Mouse (Mus musculus) heart, adult 2 months (tissue): ENCODE data around the gene Mrps35. TPM values are rescaled to one million over a fixed set of nuclear protein-coding genes. Genes with fewer than 3 reads are reported as not detected.

ENCODE experiments used
- DNase-seq, 2 experiments: peaks; one replicate each; pipeline ENCODE4 v3.0.0; 2021
- H3K27ac ChIP-seq: fragments of 200-600 bp; 2 replicates; pipeline ENCODE4 v1.8.1; 2022
- H3K27me3 ChIP-seq: fragments of 200-500 bp; 2 replicates; pipeline ENCODE4 v1.6.1; 2012; ENCODE audit warnings: mild to moderate bottlenecking, low read length, inconsistent platforms, mixed read lengths; ENCODE audit not compliant: control insufficient read depth, insufficient read depth
- H3K36me3 ChIP-seq: fragments of 200-500 bp; 2 replicates; pipeline ENCODE4 v1.6.1; 2012; ENCODE audit warnings: low read length, inconsistent platforms; ENCODE audit not compliant: control insufficient read depth, insufficient read depth
- H3K4me1 ChIP-seq: fragments of 200-500 bp; 2 replicates; pipeline ENCODE4 v1.6.1; 2011; ENCODE audit warnings: low read length; ENCODE audit not compliant: control insufficient read depth, insufficient read depth
- H3K4me3 ChIP-seq: fragments of 200-600 bp; 2 replicates; pipeline ENCODE4 v1.8.1; 2022
- H3K79me2 ChIP-seq: fragments of 200-500 bp; replicated peaks from 2 replicates; pipeline ENCODE4 v1.6.1; 2012; ENCODE audit warnings: mild to moderate bottlenecking, inconsistent platforms, low read length, moderate library complexity, mixed read lengths; ENCODE audit not compliant: control insufficient read depth, insufficient read depth
- H3K9ac ChIP-seq: fragments of 200-500 bp; 2 replicates; pipeline ENCODE4 v1.6.1; 2012; ENCODE audit warnings: low read depth, mild to moderate bottlenecking, control low read depth, inconsistent platforms, low read length, mixed read lengths
- CTCF ChIP-seq: fragments of 200-600 bp; IDR thresholded peaks from 2 replicates; pipeline ENCODE4 v1.8.1; 2022; ENCODE audit warnings: antibody characterized with exemption, mild to moderate bottlenecking, moderate library complexity
- EP300 ChIP-seq: fragments of 200-500 bp; IDR thresholded peaks from 2 replicates; pipeline ENCODE4 v1.6.1; 2011; ENCODE audit warnings: low read depth, low read length, control low read depth; ENCODE audit not compliant: insufficient read depth
- POLR2A ChIP-seq: fragments of 200-500 bp; IDR thresholded peaks from 2 replicates; pipeline ENCODE4 v1.6.1; 2011; ENCODE audit warnings: mild to moderate bottlenecking, low read depth, low read length, control low read depth; ENCODE audit not compliant: insufficient read depth
- WGBS: fragments of 180-500 bp; shearing (Covaris S2); methylation state at CpG from one replicate; pipeline ENCODE4 v1.1.7; 2018; 5-methylcytosine and 5-hydroxymethylcytosine counted together
- intact Hi-C: fragments of 180-260 bp; cut with DNase I; formaldehyde crosslinking; loops from one replicate; pipeline ENCODE4 v1.15.1; 2025
- polyA plus RNA-seq: library from polyadenylated mRNA; depleted of rRNA; stranded (reverse); fragments of >200 nt; gene quantifications from 2 replicates; pipeline ENCODE4 v1.2.3, GENCODE M21; 2012
- total RNA-seq, 2 experiments: library from RNA; stranded (reverse); gene quantifications; 2 replicates each; pipeline ENCODE4 v1.2.3; 2021

Mrps35 gene
- total and polyA plus RNA-seq, 3 experiments: 28.7 to 170 (median 168) TPM

GRCm38 (mm10) chr6:147030096-147030885, 12.3 kb upstream of the Mrps35 start:
- no peak for DNase-seq
- 82% methylated on average over 15 of the region's 15 CpGs for WGBS
- H3K9ac ChIP-seq: no peak overlapping the region; the same call in 1 of the 2 replicates
- no peaks in the 10 kb centered on the region for H3K4me1 ChIP-seq
- H3K79me2 ChIP-seq: no peaks in the 10 kb centered on the region
- no peak for TF ChIP-seq POLR2A
- TF ChIP-seq CTCF: no peak
- no peak for TF ChIP-seq EP300
- H3K27me3 ChIP-seq: no peaks in the 10 kb centered on the region
- H3K27ac ChIP-seq: peak overlapping the region; percentile 24
- H3K4me3 ChIP-seq: no peak overlapping the region
- intact Hi-C loops: no loop called here
- peaks cover 2% of the 10 kb centered on the region; the same call in 1 of the 2 replicates for H3K36me3 ChIP-seq

- intact Hi-C loops: no loop called here
- H3K27ac ChIP-seq: no peak within 1 kb of the TSS
- no peaks in the 10 kb centered on the region for H3K4me1 ChIP-seq
- no peaks in the 10 kb centered on the region for H3K27me3 ChIP-seq
- DNase-seq: no peak
- WGBS: 72% methylated on average over 13 of the region's 13 CpGs
- no peak within 1 kb of the TSS for H3K4me3 ChIP-seq
- H3K36me3 ChIP-seq: peaks cover 2% of the 10 kb centered on the region; the same call in 1 of the 2 replicates
- H3K9ac ChIP-seq: no peak within 1 kb of the TSS
- H3K79me2 ChIP-seq: no peaks in the 10 kb centered on the region
- TF ChIP-seq EP300: no peak
- TF ChIP-seq CTCF: no peak
- no peak for TF ChIP-seq POLR2A
Observed at GRCm38 (mm10) chr6:147032303-147032925, 10.2 kb upstream of the Mrps35 start, which contains the start of gene Rep15. Gene Rep15 (plus strand): TSS chr6:147032584.

- WGBS: 37% methylated on average over 7 of the region's 7 CpGs
- H3K27ac ChIP-seq: no peak overlapping the region; the same call in 1 of the 2 replicates
- no peaks in the 10 kb centered on the region for H3K27me3 ChIP-seq
- H3K4me1 ChIP-seq: peaks cover 1% of the 10 kb centered on the region
- H3K36me3 ChIP-seq: peaks cover 5% of the 10 kb centered on the region
- H3K79me2 ChIP-seq: peaks cover 4% of the 10 kb centered on the region; the same call in 1 of the 2 replicates
- peak overlapping the region; percentile 78 for H3K4me3 ChIP-seq
- H3K9ac ChIP-seq: no peak overlapping the region
- intact Hi-C loops: loop anchor here (2.0 kb wide), 1 partner anchor 47 kb away; the partner anchor contains the start of gene Klhl42
- no peak for DNase-seq
- TF ChIP-seq EP300 (no peak), POLR2A (no peak), CTCF (no peak)
Observed at GRCm38 (mm10) chr6:147043633-147044032, 1.1 kb downstream of the Mrps35 start.

DNA sequence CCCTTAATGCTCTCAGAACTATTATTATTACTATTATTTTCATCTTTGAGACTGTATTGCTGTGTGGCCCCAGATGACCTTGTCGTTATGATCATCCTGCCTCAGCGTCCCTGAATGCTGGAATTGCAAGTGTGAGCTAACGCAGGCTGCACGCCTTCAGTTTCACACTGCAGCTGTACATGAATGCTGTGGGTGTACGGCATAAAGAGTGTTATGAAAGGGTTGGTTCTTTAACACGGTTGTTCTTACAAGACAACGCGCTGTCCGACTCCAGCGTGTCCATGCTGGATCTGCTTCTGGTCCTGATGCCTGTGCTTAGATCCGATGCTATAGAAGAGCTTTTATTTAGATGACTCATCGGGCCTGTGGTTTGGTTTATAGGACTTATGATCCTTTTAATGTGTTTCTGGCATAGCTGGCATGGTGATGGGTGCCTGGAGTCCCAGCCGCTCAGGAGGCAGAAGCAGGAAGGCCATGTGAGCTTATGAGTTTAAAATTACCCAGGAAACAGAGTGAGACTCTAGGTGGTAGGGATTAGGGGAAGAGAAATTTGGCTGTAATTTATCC, 6.8 kb downstream of the Mrps35 start:
- WGBS: 96% methylated on average over 13 of the region's 13 CpGs
- H3K4me1 ChIP-seq: no peaks in the 10 kb centered on the region
- no peak overlapping the region for H3K9ac ChIP-seq
- H3K27ac ChIP-seq: no peak overlapping the region
- intact Hi-C loops: no loop called here
- H3K27me3 ChIP-seq: no peaks in the 10 kb centered on the region
- no peaks in the 10 kb centered on the region for H3K79me2 ChIP-seq
- no peaks in the 10 kb centered on the region for H3K36me3 ChIP-seq
- DNase-seq: no peak
- H3K4me3 ChIP-seq: no peak overlapping the region
- TF ChIP-seq CTCF: no peak
- TF ChIP-seq EP300: no peak
- no peak for TF ChIP-seq POLR2A

DNA sequence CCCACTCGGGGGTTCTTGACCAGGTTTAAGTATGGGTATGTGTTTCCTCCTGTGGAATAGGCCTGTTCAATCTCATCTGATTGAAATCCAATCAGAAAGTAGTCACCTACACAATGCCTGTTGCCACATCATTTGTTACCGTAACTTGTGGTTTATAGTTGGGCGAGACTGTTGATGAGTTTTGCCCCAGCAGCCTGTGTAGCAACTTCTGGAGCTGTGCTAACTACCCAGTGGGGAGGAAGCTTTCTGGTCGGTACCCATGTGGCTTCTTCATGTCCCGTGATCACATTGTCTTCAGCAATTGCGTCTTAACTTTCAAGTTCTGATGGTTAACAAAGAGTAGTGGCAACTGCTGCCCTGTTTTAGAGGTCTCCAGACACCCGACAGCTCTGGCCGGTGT, 9.1 kb downstream of the Mrps35 start:
- Histone ChIP-seq H3K27ac (no peak overlapping the region), H3K36me3 (peaks cover 6% of the 10 kb centered on the region), H3K27me3 (no peaks in the 10 kb centered on the region), H3K4me1 (peaks cover 2% of the 10 kb centered on the region; the same call in 1 of the 2 replicates), H3K9ac (no peak overlapping the region), H3K4me3 (no peak overlapping the region), H3K79me2 (no peaks in the 10 kb centered on the region)
- no peak for DNase-seq
- 93% methylated on average over 8 of the region's 8 CpGs for WGBS
- intact Hi-C loops: no loop called here
- no peak for TF ChIP-seq CTCF
- TF ChIP-seq POLR2A: no peak
- no peak for TF ChIP-seq EP300

GRCm38 (mm10) chr6:147052440-147052839, 9.9 kb downstream of the Mrps35 start:
- no peak overlapping the region for H3K9ac ChIP-seq
- H3K36me3 ChIP-seq: peaks cover 8% of the 10 kb centered on the region

More at GRCm38 (mm10) chr6:147052440-147052839, 9.9 kb downstream of the Mrps35 start:
- Histone ChIP-seq H3K4me1 (peaks cover 2% of the 10 kb centered on the region; the same call in 1 of the 2 replicates), H3K79me2 (no peaks in the 10 kb centered on the region), H3K4me3 (no peak overlapping the region), H3K27ac (no peak overlapping the region), H3K27me3 (no peaks in the 10 kb centered on the region)
- intact Hi-C loops: no loop called here
- no peak for TF ChIP-seq POLR2A
- TF ChIP-seq CTCF: no peak
- no peak for TF ChIP-seq EP300
- 92% methylated on average over 9 of the region's 9 CpGs for WGBS
- DNase-seq: no peak
